30 mouse cellular contexts compared by ENCODE assay signal in genomic region chr7:28557069-28557468, GRCm38 (mm10). TPM values are rescaled to one million over a fixed set of nuclear protein-coding genes. Genes with fewer than 3 reads are reported as not detected.
A peak's percentile ranks its signal among the peaks of the same experiment; 100 is the strongest.
DNase-seq lines count a peak whose midpoint lies in the region; ATAC-seq and TF ChIP-seq lines count a peak whose summit lies in the region.
"Had no signal": no experiment of that assay in that cellular context is flagged by ENCODE, and none has a peak within 500 bp of the region (broad histone marks: within the 10 kb centered on the region; RNA-seq: fewer than 3 reads in every experiment).

No protein-coding gene starts in this region.

- H3K27me3 ChIP-seq in limb, embryonic 12.5 days, result no peaks in the 10 kb centered on the region
- H3K27me3 ChIP-seq in limb, embryonic 10.5 days (ENCODE audit: low read depth, poor library complexity, severe bottlenecking), result no peaks in the 10 kb centered on the region
- no peaks in the 10 kb centered on the region for H3K27me3 ChIP-seq in limb, embryonic 15.5 days
- H3K27me3 ChIP-seq in stomach, postnatal 0 days (ENCODE audit: control insufficient read depth, insufficient read depth, low read length), result no peaks in the 10 kb centered on the region
- H3K27me3 ChIP-seq in hindbrain, embryonic 16.5 days (replicated peaks; ENCODE audit: control insufficient read depth, insufficient read depth, low read length), result no peaks in the 10 kb centered on the region
- H3K27me3 ChIP-seq: forebrain, embryonic 13.5 days; hindbrain, embryonic 12.5 days; hindbrain, embryonic 15.5 days; Patski had no signal

- TF ChIP-seq CTCF in stomach, postnatal 0 days (IDR thresholded peaks at IDR 0.05; ENCODE audit: low read depth), result no peak

- H3K9ac ChIP-seq in limb, embryonic 12.5 days (replicated peaks), result no peak overlapping the region
- no peak overlapping the region for H3K9ac ChIP-seq in limb, embryonic 15.5 days
- peak overlapping the region; percentile 18; the same call in 1 of the 2 replicates for H3K9ac ChIP-seq in stomach, postnatal 0 days (ENCODE audit: low read length)
- H3K9ac ChIP-seq in hindbrain, embryonic 16.5 days (ENCODE audit: low read depth, low read length), result no peak overlapping the region; the same call in 1 of the 2 replicates
- H3K9ac ChIP-seq: forebrain, embryonic 13.5 days; hindbrain, embryonic 12.5 days; hindbrain, embryonic 15.5 days had no signal

- WGBS in limb, embryonic 12.5 days, result 65% methylated on average over 5 of the region's 5 CpGs
- WGBS in limb, embryonic 10.5 days, result 74% methylated on average over 5 of the region's 5 CpGs
- 59% methylated on average over 5 of the region's 5 CpGs for WGBS in limb, embryonic 15.5 days
- 50% methylated on average over 5 of the region's 5 CpGs for WGBS in stomach, postnatal 0 days
- 81% methylated on average over 5 of the region's 5 CpGs for WGBS in hindbrain, embryonic 16.5 days

- TF ChIP-seq EP300 in stomach, postnatal 0 days (optimal IDR thresholded peaks at IDR 0.05), result no peak

- no peak for DNase-seq in limb, embryonic 10.5 days (ENCODE audit: low spot score)
- peak; percentile 45 for DNase-seq in thymus, postnatal 4 days
- no peak for DNase-seq in thymus, postnatal 0 days (ENCODE audit: low spot score)
- no peak for DNase-seq in stomach, postnatal 0 days (ENCODE audit: low spot score)
- no peak for DNase-seq in testis, postnatal 14 days (ENCODE audit: low spot score)
- DNase-seq: adrenal gland, postnatal 10 days; adrenal gland, postnatal 36 days; cerebellum, adult 18-20 months; cerebellum, adult 9-10 months; cerebellum, postnatal 14 days; gastrocnemius, postnatal 10 days; gastrocnemius, postnatal 36 days; heart, adult 2 months; heart, postnatal 14 days had no signal

- H3K4me2 ChIP-seq in limb, embryonic 12.5 days, result no peak overlapping the region
- no peak overlapping the region for H3K4me2 ChIP-seq in limb, embryonic 15.5 days
- H3K4me2 ChIP-seq in stomach, postnatal 0 days (replicated peaks; ENCODE audit: low read depth), result no peak overlapping the region
- H3K4me2 ChIP-seq in hindbrain, embryonic 16.5 days (ENCODE audit: low read length), result no peak overlapping the region
- H3K4me2 ChIP-seq: forebrain, embryonic 13.5 days; heart, embryonic 11.5 days; hindbrain, embryonic 12.5 days; hindbrain, embryonic 15.5 days had no signal

- H3K36me3 ChIP-seq in limb, embryonic 12.5 days, result peaks cover 35% of the 10 kb centered on the region
- H3K36me3 ChIP-seq in limb, embryonic 10.5 days, result peaks cover 44% of the 10 kb centered on the region
- H3K36me3 ChIP-seq in limb, embryonic 15.5 days, result peaks cover 32% of the 10 kb centered on the region
- H3K36me3 ChIP-seq in stomach, postnatal 0 days (ENCODE audit: control insufficient read depth, insufficient read depth, low read length), result peaks cover 9% of the 10 kb centered on the region
- H3K36me3 ChIP-seq in hindbrain, embryonic 16.5 days (ENCODE audit: control insufficient read depth, insufficient read depth, low read length), result peaks cover 12% of the 10 kb centered on the region; the same call in 1 of the 2 replicates

- 0 out of 2 replicates have a peak overlapping the region, but pooled peaks have one; percentile 35 for H3K27ac ChIP-seq in limb, embryonic 12.5 days
- no peak overlapping the region for H3K27ac ChIP-seq in limb, embryonic 10.5 days
- peak overlapping the region; percentile 27; the same call in 1 of the 2 replicates for H3K27ac ChIP-seq in limb, embryonic 15.5 days
- H3K27ac ChIP-seq in stomach, postnatal 0 days (replicated peaks), result peak overlapping the region; percentile 61
- no peak overlapping the region for H3K27ac ChIP-seq in hindbrain, embryonic 16.5 days (ENCODE audit: low read depth, low read length)
- H3K27ac ChIP-seq: forebrain, embryonic 10.5 days; forebrain, embryonic 13.5 days; heart, adult 2 months; hindbrain, embryonic 12.5 days; hindbrain, embryonic 15.5 days had no signal

- H3K4me1 ChIP-seq in limb, embryonic 12.5 days (replicated peaks), result peaks cover 10% of the 10 kb centered on the region
- H3K4me1 ChIP-seq in limb, embryonic 10.5 days, result peaks cover 18% of the 10 kb centered on the region
- peaks cover 24% of the 10 kb centered on the region for H3K4me1 ChIP-seq in limb, embryonic 15.5 days
- 0 out of 2 replicates have a peak, but pooled peaks cover 2% of the 10 kb centered on the region for H3K4me1 ChIP-seq in stomach, postnatal 0 days (replicated peaks; ENCODE audit: control insufficient read depth, insufficient read depth)
- H3K4me1 ChIP-seq in hindbrain, embryonic 16.5 days (ENCODE audit: control insufficient read depth, insufficient read depth, low read depth, low read length), result no peaks in the 10 kb centered on the region
- H3K4me1 ChIP-seq: forebrain, embryonic 13.5 days; hindbrain, embryonic 15.5 days had no signal

- peaks cover 11% of the 10 kb centered on the region; the same call in 1 of the 2 replicates for H3K9me3 ChIP-seq in limb, embryonic 12.5 days
- no peaks in the 10 kb centered on the region for H3K9me3 ChIP-seq in limb, embryonic 10.5 days (replicated peaks)
- no peaks in the 10 kb centered on the region for H3K9me3 ChIP-seq in limb, embryonic 15.5 days
- no peaks in the 10 kb centered on the region for H3K9me3 ChIP-seq in stomach, postnatal 0 days (ENCODE audit: control insufficient read depth, low read length)
- no peaks in the 10 kb centered on the region for H3K9me3 ChIP-seq in hindbrain, embryonic 16.5 days (ENCODE audit: control insufficient read depth, low read length)
- H3K9me3 ChIP-seq: G1E; hindbrain, embryonic 15.5 days had no signal

- no peak overlapping the region for H3K4me3 ChIP-seq in limb, embryonic 12.5 days (replicated peaks)
- H3K4me3 ChIP-seq in limb, embryonic 10.5 days, result no peak overlapping the region
- no peak overlapping the region for H3K4me3 ChIP-seq in limb, embryonic 15.5 days
- no peak overlapping the region for H3K4me3 ChIP-seq in stomach, postnatal 0 days (ENCODE audit: low read depth, low read length)
- H3K4me3 ChIP-seq in hindbrain, embryonic 16.5 days (ENCODE audit: low read length), result no peak overlapping the region
- H3K4me3 ChIP-seq: forebrain, embryonic 10.5 days; forebrain, embryonic 13.5 days; heart, adult 2 months; hindbrain, embryonic 12.5 days; hindbrain, embryonic 15.5 days had no signal

- ATAC-seq in limb, embryonic 12.5 days (ENCODE audit: insufficient number of reproducible peaks, insufficient read depth, low FRiP score, low TSS enrichment, low read depth), result no peak
- no peak for ATAC-seq in limb, embryonic 15.5 days (ENCODE audit: insufficient number of reproducible peaks, low FRiP score, low TSS enrichment, low read depth)
- ATAC-seq in stomach, postnatal 0 days (ENCODE audit: low FRiP score, low TSS enrichment), result no peak
- ATAC-seq in hindbrain, embryonic 16.5 days, result no peak
- ATAC-seq: CD4-positive, CD25-positive, alpha-beta regulatory T cell, adult 4 months; forebrain, embryonic 13.5 days; forebrain, embryonic 16.5 days; Patski had no signal

RNA-seq across cellular contexts. Expression of gene Nccrp1, which starts 10.0 kb away (rescaled TPM):
- polyA plus RNA-seq in limb, embryonic 12.5 days (2016; fragmentation: Nextera tagmentation; extraction: Ambion mirVana), result not detected in 2 replicates
- polyA plus RNA-seq in limb, embryonic 10.5 days (2016; fragmentation: Nextera tagmentation; extraction: Ambion mirVana), result not detected in 2 replicates
- polyA plus RNA-seq in thymus, postnatal 0 days (2015; fragmentation: Nextera tagmentation; extraction: Ambion mirVana), result 0.27 and 0.64 TPM in 2 replicates
- polyA plus RNA-seq in limb, embryonic 15.5 days (2015; fragmentation: Nextera tagmentation; extraction: Ambion mirVana), result 1.6 and 2.3 TPM in 2 replicates
- 20.1 and 27.2 TPM in 2 replicates for polyA plus RNA-seq in stomach, postnatal 0 days (2015; fragmentation: Nextera tagmentation; extraction: Ambion mirVana)
- polyA plus RNA-seq in hindbrain, embryonic 16.5 days (2015; fragmentation: Nextera tagmentation; extraction: Ambion mirVana), result 0.14 TPM in 1 of 2 replicates, not detected in the other
- polyA plus RNA-seq: C2C12; CD4-positive, CD25-positive, alpha-beta regulatory T cell, adult 4 months; embryonic facial prominence, embryonic 11.5 days; forebrain, embryonic 10.5 days; forebrain, embryonic 13.5 days; forebrain, embryonic 16.5 days; heart, adult 2 months; heart, embryonic 11.5 days; heart, embryonic 14.5 days; hindbrain, embryonic 12.5 days; Patski had no signal

RNA-seq across cellular contexts. Expression of gene Sycn, which starts 16.4 kb away (rescaled TPM):
- polyA plus RNA-seq in limb, embryonic 12.5 days (2016; fragmentation: Nextera tagmentation; extraction: Ambion mirVana), result not detected in 2 replicates
- polyA plus RNA-seq in limb, embryonic 10.5 days (2016; fragmentation: Nextera tagmentation; extraction: Ambion mirVana), result not detected in 2 replicates
- polyA plus RNA-seq in thymus, postnatal 0 days (2015; fragmentation: Nextera tagmentation; extraction: Ambion mirVana), result 0.27 and 1.1 TPM in 2 replicates
- polyA plus RNA-seq in limb, embryonic 15.5 days (2015; fragmentation: Nextera tagmentation; extraction: Ambion mirVana), result not detected in 2 replicates
- 87.1 and 87.6 TPM in 2 replicates for polyA plus RNA-seq in stomach, postnatal 0 days (2015; fragmentation: Nextera tagmentation; extraction: Ambion mirVana)
- not detected in 2 replicates for polyA plus RNA-seq in hindbrain, embryonic 16.5 days (2015; fragmentation: Nextera tagmentation; extraction: Ambion mirVana)
- polyA plus RNA-seq: C2C12; CD4-positive, CD25-positive, alpha-beta regulatory T cell, adult 4 months; embryonic facial prominence, embryonic 11.5 days; embryonic facial prominence, embryonic 14.5 days; forebrain, embryonic 10.5 days; forebrain, embryonic 13.5 days; forebrain, embryonic 16.5 days; G1E; heart, adult 2 months; heart, embryonic 11.5 days; heart, embryonic 14.5 days; hindbrain, embryonic 12.5 days; hindbrain, embryonic 15.5 days; Patski had no signal

RNA-seq across cellular contexts. Expression of gene Ifnl3, which starts 34.4 kb away (rescaled TPM):
- not detected in 2 replicates for polyA plus RNA-seq in limb, embryonic 12.5 days (2016; fragmentation: Nextera tagmentation; extraction: Ambion mirVana)
- not detected in 2 replicates for polyA plus RNA-seq in limb, embryonic 10.5 days (2016; fragmentation: Nextera tagmentation; extraction: Ambion mirVana)
- 0.26 and 0.34 TPM in 2 replicates for polyA plus RNA-seq in thymus, postnatal 0 days (2015; fragmentation: Nextera tagmentation; extraction: Ambion mirVana)
- not detected in 2 replicates for polyA plus RNA-seq in limb, embryonic 15.5 days (2015; fragmentation: Nextera tagmentation; extraction: Ambion mirVana)
- not detected in 2 replicates for polyA plus RNA-seq in stomach, postnatal 0 days (2015; fragmentation: Nextera tagmentation; extraction: Ambion mirVana)
- polyA plus RNA-seq in hindbrain, embryonic 16.5 days (2015; fragmentation: Nextera tagmentation; extraction: Ambion mirVana), result not detected in 2 replicates
- polyA plus RNA-seq: C2C12; CD4-positive, CD25-positive, alpha-beta regulatory T cell, adult 4 months; embryonic facial prominence, embryonic 11.5 days; embryonic facial prominence, embryonic 14.5 days; forebrain, embryonic 10.5 days; forebrain, embryonic 13.5 days; forebrain, embryonic 16.5 days; G1E; heart, adult 2 months; heart, embryonic 11.5 days; heart, embryonic 14.5 days; hindbrain, embryonic 12.5 days; hindbrain, embryonic 15.5 days; Patski had no signal

RNA-seq across cellular contexts. Expression of gene Samd4b, which starts 40.9 kb away (rescaled TPM):
- polyA plus RNA-seq in limb, embryonic 12.5 days (2016; fragmentation: Nextera tagmentation; extraction: Ambion mirVana), result 30.5 and 36.0 TPM in 2 replicates
- polyA plus RNA-seq in limb, embryonic 10.5 days (2016; fragmentation: Nextera tagmentation; extraction: Ambion mirVana), result 38.2 and 40.2 TPM in 2 replicates
- polyA plus RNA-seq in thymus, postnatal 0 days (2015; fragmentation: Nextera tagmentation; extraction: Ambion mirVana), result 10.5 and 10.9 TPM in 2 replicates
- 26.3 and 28.3 TPM in 2 replicates for polyA plus RNA-seq in limb, embryonic 15.5 days (2015; fragmentation: Nextera tagmentation; extraction: Ambion mirVana)
- 9.8 and 12.0 TPM in 2 replicates for polyA plus RNA-seq in stomach, postnatal 0 days (2015; fragmentation: Nextera tagmentation; extraction: Ambion mirVana)
- 11.1 and 23.4 TPM in 2 replicates for polyA plus RNA-seq in hindbrain, embryonic 16.5 days (2015; fragmentation: Nextera tagmentation; extraction: Ambion mirVana)

RNA-seq across cellular contexts. Expression of gene Pak4, which starts 40.9 kb away (rescaled TPM):
- polyA plus RNA-seq in limb, embryonic 12.5 days (2016; fragmentation: Nextera tagmentation; extraction: Ambion mirVana), result 42.4 and 44.1 TPM in 2 replicates
- 64.9 and 69.8 TPM in 2 replicates for polyA plus RNA-seq in limb, embryonic 10.5 days (2016; fragmentation: Nextera tagmentation; extraction: Ambion mirVana)
- polyA plus RNA-seq in thymus, postnatal 0 days (2015; fragmentation: Nextera tagmentation; extraction: Ambion mirVana), result 15.4 and 20.3 TPM in 2 replicates
- 33.7 and 34.9 TPM in 2 replicates for polyA plus RNA-seq in limb, embryonic 15.5 days (2015; fragmentation: Nextera tagmentation; extraction: Ambion mirVana)
- polyA plus RNA-seq in stomach, postnatal 0 days (2015; fragmentation: Nextera tagmentation; extraction: Ambion mirVana), result 33.9 and 34.1 TPM in 2 replicates
- polyA plus RNA-seq in hindbrain, embryonic 16.5 days (2015; fragmentation: Nextera tagmentation; extraction: Ambion mirVana), result 18.2 and 21.5 TPM in 2 replicates

Comparison
In these comparisons a context has a peak if more than half of its experiments do, and no peak if none do; other contexts are left out.
1. H3K27ac ChIP-seq: peak in limb, embryonic 12.5 days (single experiment), limb, embryonic 15.5 days (single experiment) and stomach, postnatal 0 days (single experiment); none in limb, embryonic 10.5 days (single experiment) and hindbrain, embryonic 16.5 days (single experiment).
2. RNA of gene Sycn, which starts 16.4 kb away (polyA plus RNA-seq): 87.1 to 87.6 TPM in stomach, postnatal 0 days; 0.27 to 1.1 TPM in thymus, postnatal 0 days, not detected in limb, embryonic 12.5 days, not detected in limb, embryonic 10.5 days, not detected in limb, embryonic 15.5 days and not detected in hindbrain, embryonic 16.5 days; every median in the first group is over 10 times any median in the second.